Mouse (Mus musculus): ENCODE data around the gene Oat. TPM values are rescaled to one million over a fixed set of nuclear protein-coding genes. Genes with fewer than 3 reads are reported as not detected.
A peak's percentile ranks its signal among the peaks of the same experiment; 100 is the strongest.

Gene Oat
- 107 and 119 TPM in 2 replicates for polyA plus RNA-seq (2014; fragmentation: Nextera tagmentation; extraction: Ambion mirVana)

- Histone ChIP-seq H3K9me3 (ENCODE audit: control insufficient read depth, low read length) (no peaks in the 10 kb centered on the region), H3K27me3 (ENCODE audit: control insufficient read depth, insufficient read depth, low read length) (0 out of 2 replicates have a peak, but pooled peaks cover 5% of the 10 kb centered on the region), H3K27ac (peak within 1 kb of the TSS; percentile 92), H3K9ac (peak within 1 kb of the TSS; percentile 66), H3K4me3 (replicated peaks; ENCODE audit: low read length) (peak within 1 kb of the TSS; percentile 60), H3K4me1 (replicated peaks; ENCODE audit: control insufficient read depth, insufficient read depth, low read length) (peaks cover 6% of the 10 kb centered on the region; the same call in 1 of the 2 replicates), H3K36me3 (replicated peaks; ENCODE audit: control insufficient read depth, insufficient read depth) (no peaks in the 10 kb centered on the region), H3K4me2 (replicated peaks) (peak within 1 kb of the TSS; percentile 79)
- peak; percentile 97 for ATAC-seq (ENCODE audit: low FRiP score)
- 1% methylated on average over 49 of the region's 49 CpGs for WGBS
- DNase-seq (ENCODE audit: low spot score), result peak; percentile 92
Observed at GRCm38 (mm10) chr7:132576116-132576650, at the start of gene Oat. Oat (minus strand) TSS chr7:132576398.

GRCm38 (mm10) chr7:132624161-132624560, 48.0 kb upstream of the Oat start:
- no peak overlapping the region for H3K9ac ChIP-seq
- ATAC-seq (ENCODE audit: low FRiP score) (no peak), DNase-seq (ENCODE audit: low spot score) (no peak)
- H3K27me3 ChIP-seq (ENCODE audit: control insufficient read depth, insufficient read depth, low read length), result no peaks in the 10 kb centered on the region
- H3K9me3 ChIP-seq (ENCODE audit: control insufficient read depth, low read length), result no peaks in the 10 kb centered on the region
- 84% methylated on average over 10 of the region's 10 CpGs for WGBS
- H3K4me2 ChIP-seq (replicated peaks), result no peak overlapping the region
- no peak overlapping the region for H3K27ac ChIP-seq
- H3K36me3 ChIP-seq (replicated peaks; ENCODE audit: control insufficient read depth, insufficient read depth), result no peaks in the 10 kb centered on the region
- H3K4me1 ChIP-seq (replicated peaks; ENCODE audit: control insufficient read depth, insufficient read depth, low read length), result no peaks in the 10 kb centered on the region
- no peak overlapping the region for H3K4me3 ChIP-seq (replicated peaks; ENCODE audit: low read length)

GRCm38 (mm10) chr7:132619975-132620918, 44.0 kb upstream of the Oat start:
- H3K4me2 ChIP-seq (replicated peaks), result no peak overlapping the region
- no peaks in the 10 kb centered on the region for H3K36me3 ChIP-seq (replicated peaks; ENCODE audit: control insufficient read depth, insufficient read depth)
- no peaks in the 10 kb centered on the region; the same call in 1 of the 2 replicates for H3K4me1 ChIP-seq (replicated peaks; ENCODE audit: control insufficient read depth, insufficient read depth, low read length)
- peaks cover 2% of the 10 kb centered on the region; the same call in 1 of the 2 replicates for H3K27me3 ChIP-seq (ENCODE audit: control insufficient read depth, insufficient read depth, low read length)
- H3K9me3 ChIP-seq (ENCODE audit: control insufficient read depth, low read length), result no peaks in the 10 kb centered on the region
- ATAC-seq (ENCODE audit: low FRiP score), result no peak
- H3K27ac ChIP-seq, result no peak overlapping the region
- no peak for DNase-seq (ENCODE audit: low spot score)
- WGBS, result 90% methylated on average over 15 of the region's 15 CpGs
- H3K9ac ChIP-seq, result no peak overlapping the region
- H3K4me3 ChIP-seq (replicated peaks; ENCODE audit: low read length), result no peak overlapping the region

GRCm38 (mm10) chr7:132619549-132619948, 43.4 kb upstream of the Oat start:
- DNase-seq (ENCODE audit: low spot score), result no peak
- no peaks in the 10 kb centered on the region; the same call in 1 of the 2 replicates for H3K4me1 ChIP-seq (replicated peaks; ENCODE audit: control insufficient read depth, insufficient read depth, low read length)
- 88% methylated on average over 8 of the region's 8 CpGs for WGBS

GRCm38 (mm10) chr7:132617021-132617564, 40.9 kb upstream of the Oat start:
- 88% methylated on average over 5 of the region's 5 CpGs for WGBS
- no peaks in the 10 kb centered on the region; the same call in 1 of the 2 replicates for H3K4me1 ChIP-seq (replicated peaks; ENCODE audit: control insufficient read depth, insufficient read depth, low read length)
- no peak overlapping the region for H3K4me2 ChIP-seq (replicated peaks)
- DNase-seq (ENCODE audit: low spot score) (no peak), ATAC-seq (ENCODE audit: low FRiP score) (no peak)
- H3K4me3 ChIP-seq (replicated peaks; ENCODE audit: low read length), result no peak overlapping the region
- H3K36me3 ChIP-seq (replicated peaks; ENCODE audit: control insufficient read depth, insufficient read depth), result no peaks in the 10 kb centered on the region
- peaks cover 2% of the 10 kb centered on the region; the same call in 1 of the 2 replicates for H3K27me3 ChIP-seq (ENCODE audit: control insufficient read depth, insufficient read depth, low read length)
- H3K27ac ChIP-seq, result no peak overlapping the region
- no peaks in the 10 kb centered on the region for H3K9me3 ChIP-seq (ENCODE audit: control insufficient read depth, low read length)
- H3K9ac ChIP-seq, result no peak overlapping the region

More at GRCm38 (mm10) chr7:132619549-132619948, 43.4 kb upstream of the Oat start:
- no peak overlapping the region for H3K27ac ChIP-seq
- H3K27me3 ChIP-seq (ENCODE audit: control insufficient read depth, insufficient read depth, low read length), result peaks cover 2% of the 10 kb centered on the region; the same call in 1 of the 2 replicates
- no peak overlapping the region for H3K4me3 ChIP-seq (replicated peaks; ENCODE audit: low read length)
- ATAC-seq (ENCODE audit: low FRiP score), result no peak
- no peaks in the 10 kb centered on the region for H3K36me3 ChIP-seq (replicated peaks; ENCODE audit: control insufficient read depth, insufficient read depth)
- no peaks in the 10 kb centered on the region for H3K9me3 ChIP-seq (ENCODE audit: control insufficient read depth, low read length)
- no peak overlapping the region for H3K9ac ChIP-seq
- no peak overlapping the region for H3K4me2 ChIP-seq (replicated peaks)

GRCm38 (mm10) chr7:132616391-132616790, 40.2 kb upstream of the Oat start:
- Histone ChIP-seq H3K27me3 (ENCODE audit: control insufficient read depth, insufficient read depth, low read length) (peaks cover 2% of the 10 kb centered on the region; the same call in 1 of the 2 replicates), H3K4me1 (replicated peaks; ENCODE audit: control insufficient read depth, insufficient read depth, low read length) (no peaks in the 10 kb centered on the region; the same call in 1 of the 2 replicates), H3K9ac (no peak overlapping the region), H3K9me3 (ENCODE audit: control insufficient read depth, low read length) (no peaks in the 10 kb centered on the region), H3K4me3 (replicated peaks; ENCODE audit: low read length) (no peak overlapping the region), H3K27ac (no peak overlapping the region), H3K36me3 (replicated peaks; ENCODE audit: control insufficient read depth, insufficient read depth) (no peaks in the 10 kb centered on the region), H3K4me2 (replicated peaks) (no peak overlapping the region)
- ATAC-seq (ENCODE audit: low FRiP score) (no peak), DNase-seq (ENCODE audit: low spot score) (no peak)
- 10% methylated on average over 6 of the region's 6 CpGs for WGBS

GRCm38 (mm10) chr7:132615346-132615745, 39.1 kb upstream of the Oat start:
- Histone ChIP-seq H3K4me3 (replicated peaks; ENCODE audit: low read length) (no peak overlapping the region), H3K4me2 (replicated peaks) (no peak overlapping the region), H3K36me3 (replicated peaks; ENCODE audit: control insufficient read depth, insufficient read depth) (no peaks in the 10 kb centered on the region), H3K9me3 (ENCODE audit: control insufficient read depth, low read length) (no peaks in the 10 kb centered on the region), H3K27ac (no peak overlapping the region), H3K4me1 (replicated peaks; ENCODE audit: control insufficient read depth, insufficient read depth, low read length) (no peaks in the 10 kb centered on the region; the same call in 1 of the 2 replicates), H3K27me3 (ENCODE audit: control insufficient read depth, insufficient read depth, low read length) (peaks cover 2% of the 10 kb centered on the region; the same call in 1 of the 2 replicates), H3K9ac (no peak overlapping the region)
- ATAC-seq (ENCODE audit: low FRiP score) (no peak), DNase-seq (ENCODE audit: low spot score) (no peak)
- 10% methylated on average over 3 of the region's 3 CpGs for WGBS

GRCm38 (mm10) chr7:132611530-132611929, 35.3 kb upstream of the Oat start:
- H3K9ac ChIP-seq, result no peak overlapping the region
- no peaks in the 10 kb centered on the region; the same call in 1 of the 2 replicates for H3K4me1 ChIP-seq (replicated peaks; ENCODE audit: control insufficient read depth, insufficient read depth, low read length)
- H3K27me3 ChIP-seq (ENCODE audit: control insufficient read depth, insufficient read depth, low read length), result peaks cover 2% of the 10 kb centered on the region; the same call in 1 of the 2 replicates
- H3K9me3 ChIP-seq (ENCODE audit: control insufficient read depth, low read length), result no peaks in the 10 kb centered on the region
- H3K27ac ChIP-seq, result no peak overlapping the region
- WGBS, result 96% methylated on average over 8 of the region's 8 CpGs
- ATAC-seq (ENCODE audit: low FRiP score) (no peak), DNase-seq (ENCODE audit: low spot score) (no peak)
- no peak overlapping the region for H3K4me3 ChIP-seq (replicated peaks; ENCODE audit: low read length)
- no peak overlapping the region for H3K4me2 ChIP-seq (replicated peaks)
- H3K36me3 ChIP-seq (replicated peaks; ENCODE audit: control insufficient read depth, insufficient read depth), result no peaks in the 10 kb centered on the region

Data from hindbrain, embryonic 14.5 days (tissue).